Mouse (Mus musculus) limb, embryonic 10.5 days (tissue): ENCODE data around the gene Nol3. TPM values are rescaled to one million over a fixed set of nuclear protein-coding genes. Genes with fewer than 3 reads are reported as not detected.

Experiments
- DNase-seq: peaks from one replicate; pipeline ENCODE4 v3.0.0-alpha.2; 2017; ENCODE audit warnings: low spot score
- H3K27ac ChIP-seq: fragments of 300-500 bp; sonication (generic); 2 replicates; pipeline ENCODE4 v1.5.1; 2016; ENCODE audit warnings: mild to moderate bottlenecking
- H3K27me3 ChIP-seq: fragments of 300-500 bp; sonication (generic); 2 replicates; pipeline ENCODE4 v1.6.1; 2016; ENCODE audit warnings: low read depth, mild to moderate bottlenecking; ENCODE audit not compliant: poor library complexity, severe bottlenecking
- H3K36me3 ChIP-seq: fragments of 300-500 bp; sonication (generic); 2 replicates; pipeline ENCODE4 v1.6.1; 2016; ENCODE audit warnings: mild to moderate bottlenecking, moderate library complexity
- H3K4me1 ChIP-seq: fragments of 300-500 bp; sonication (generic); 2 replicates; pipeline ENCODE4 v1.6.1; 2016
- H3K4me3 ChIP-seq: fragments of 300-500 bp; sonication (generic); 2 replicates; pipeline ENCODE4 v1.5.1; 2016; ENCODE audit warnings: mild to moderate bottlenecking, moderate library complexity
- H3K9me3 ChIP-seq: fragments of 300-500 bp; sonication (generic); replicated peaks from 2 replicates; pipeline ENCODE4 v1.6.1; 2016; ENCODE audit warnings: mild to moderate bottlenecking
- WGBS: fragments of 180-500 bp; shearing (Covaris S2); methylation state at CpG from one replicate; pipeline ENCODE4 v1.1.7; 2016; 5-methylcytosine and 5-hydroxymethylcytosine counted together
- polyA plus RNA-seq: library from polyadenylated mRNA; unstranded; fragments of >200 nt; fragmentation: Nextera tagmentation; extraction: Ambion mirVana; gene quantifications from 2 replicates; pipeline ENCODE4 v1.2.1, GENCODE M21; 2016

Gene Nol3
- polyA plus RNA-seq, 1 experiment from 2014 or later = 0.40 TPM

GRCm38 (mm10) chr8:105268342-105269074 is 7.4 kb upstream of the Nol3 start:
- H3K36me3 ChIP-seq = no peaks in the 10 kb centered on the region
- peaks cover 58% of the 10 kb centered on the region for H3K4me1 ChIP-seq
- WGBS = under 1% methylated on average over 65 of the region's 65 CpGs
- H3K4me3 ChIP-seq = peak overlapping the region; percentile 62
- H3K27me3 ChIP-seq = peaks cover 100% of the 10 kb centered on the region
- peak overlapping the region; percentile 9; the same call in 1 of the 2 replicates for H3K27ac ChIP-seq
- H3K9me3 ChIP-seq = 0 out of 2 replicates have a peak, but pooled peaks cover 2% of the 10 kb centered on the region
- DNase-seq = peak; percentile 82

GRCm38 (mm10) chr8:105269075-105269458 is 6.9 kb upstream of the Nol3 start:
- Histone ChIP-seq H3K9me3 (0 out of 2 replicates have a peak, but pooled peaks cover 2% of the 10 kb centered on the region), H3K4me3 (peak overlapping the region; percentile 62), H3K36me3 (no peaks in the 10 kb centered on the region), H3K4me1 (peaks cover 54% of the 10 kb centered on the region), H3K27ac (peak overlapping the region; percentile 62; the same call in 1 of the 2 replicates), H3K27me3 (peaks cover 100% of the 10 kb centered on the region)
- no peak for DNase-seq
- 2% methylated on average over 10 of the region's 10 CpGs for WGBS

GRCm38 (mm10) chr8:105269461-105269947 is 6.4 kb upstream of the Nol3 start, which contains the start of gene Hsf4:
TSS of gene Hsf4 (plus strand) at chr8:105269801.
- WGBS = under 1% methylated on average over 42 of the region's 42 CpGs
- DNase-seq = peak; percentile 67
- Histone ChIP-seq H3K4me3 (peak within 1 kb of the TSS; percentile 62), H3K36me3 (no peaks in the 10 kb centered on the region), H3K4me1 (peaks cover 50% of the 10 kb centered on the region), H3K9me3 (0 out of 2 replicates have a peak, but pooled peaks cover 2% of the 10 kb centered on the region), H3K27ac (peak within 1 kb of the TSS; percentile 62), H3K27me3 (peaks cover 100% of the 10 kb centered on the region)

GRCm38 (mm10) chr8:105270101-105270915 is 5.6 kb upstream of the Nol3 start:
- Histone ChIP-seq H3K4me3 (peak overlapping the region; percentile 62), H3K27ac (no peak overlapping the region), H3K27me3 (peaks cover 100% of the 10 kb centered on the region), H3K9me3 (0 out of 2 replicates have a peak, but pooled peaks cover 2% of the 10 kb centered on the region), H3K36me3 (no peaks in the 10 kb centered on the region), H3K4me1 (peaks cover 43% of the 10 kb centered on the region)
- DNase-seq = no peak
- 2% methylated on average over 39 of the region's 39 CpGs for WGBS

GRCm38 (mm10) chr8:105270916-105271186 is 5.1 kb upstream of the Nol3 start:
- H3K4me1 ChIP-seq = peaks cover 49% of the 10 kb centered on the region
- no peaks in the 10 kb centered on the region for H3K36me3 ChIP-seq
- H3K27ac ChIP-seq = no peak overlapping the region
- 0 out of 2 replicates have a peak, but pooled peaks cover 2% of the 10 kb centered on the region for H3K9me3 ChIP-seq
- under 1% methylated on average over 11 of the region's 11 CpGs for WGBS
- peaks cover 100% of the 10 kb centered on the region for H3K27me3 ChIP-seq
- DNase-seq = peak; percentile 60
- H3K4me3 ChIP-seq = peak overlapping the region; percentile 62; the same call in 1 of the 2 replicates

- Histone ChIP-seq H3K4me3 (peak overlapping the region; percentile 53; the same call in 1 of the 2 replicates), H3K27ac (no peak overlapping the region), H3K4me1 (peaks cover 28% of the 10 kb centered on the region), H3K36me3 (peaks cover 5% of the 10 kb centered on the region; the same call in 1 of the 2 replicates), H3K27me3 (peaks cover 100% of the 10 kb centered on the region), H3K9me3 (no peaks in the 10 kb centered on the region)
- WGBS = 9% methylated on average over 9 of the region's 11 CpGs
- DNase-seq = no peak
These were observed 553 bp upstream of the Nol3 start for GRCm38 (mm10) chr8:105275387-105275786.

- Histone ChIP-seq H3K27ac (peak overlapping the region; percentile 10; the same call in 1 of the 2 replicates), H3K4me1 (peaks cover 22% of the 10 kb centered on the region), H3K4me3 (peak overlapping the region; percentile 53), H3K27me3 (peaks cover 100% of the 10 kb centered on the region), H3K36me3 (peaks cover 11% of the 10 kb centered on the region; the same call in 1 of the 2 replicates), H3K9me3 (no peaks in the 10 kb centered on the region)
- WGBS = 4% methylated on average over 30 of the region's 30 CpGs
- peak; percentile 72 for DNase-seq
These were observed 566 bp downstream of the Nol3 start for GRCm38 (mm10) chr8:105276292-105277120.

GRCm38 (mm10) chr8:105278911-105279334 is 3.0 kb downstream of the Nol3 start:
- Histone ChIP-seq H3K4me1 (peaks cover 28% of the 10 kb centered on the region), H3K36me3 (peaks cover 24% of the 10 kb centered on the region), H3K27ac (no peak overlapping the region), H3K4me3 (peak overlapping the region; percentile 22), H3K27me3 (peaks cover 100% of the 10 kb centered on the region), H3K9me3 (no peaks in the 10 kb centered on the region)
- 3% methylated on average over 28 of the region's 28 CpGs for WGBS
- no peak for DNase-seq

GRCm38 (mm10) chr8:105280567-105280966 is 4.6 kb downstream of the Nol3 start:
- H3K4me1 ChIP-seq = peaks cover 25% of the 10 kb centered on the region
- H3K4me3 ChIP-seq = no peak overlapping the region
- no peak for DNase-seq
- peaks cover 32% of the 10 kb centered on the region for H3K36me3 ChIP-seq
- 74% methylated on average over 3 of the region's 3 CpGs for WGBS
- no peaks in the 10 kb centered on the region for H3K9me3 ChIP-seq
- no peak overlapping the region for H3K27ac ChIP-seq
- peaks cover 97% of the 10 kb centered on the region for H3K27me3 ChIP-seq

- peaks cover 97% of the 10 kb centered on the region for H3K27me3 ChIP-seq
- H3K27ac ChIP-seq = no peak overlapping the region
- WGBS = 88% methylated on average over 12 of the region's 12 CpGs
- no peak overlapping the region for H3K4me3 ChIP-seq
- DNase-seq = no peak
- peaks cover 14% of the 10 kb centered on the region for H3K4me1 ChIP-seq
- peaks cover 35% of the 10 kb centered on the region for H3K36me3 ChIP-seq
- H3K9me3 ChIP-seq = no peaks in the 10 kb centered on the region
These were observed 5.9 kb downstream of the Nol3 start for GRCm38 (mm10) chr8:105281821-105282220.

- no peaks in the 10 kb centered on the region for H3K9me3 ChIP-seq
- no peak overlapping the region for H3K4me3 ChIP-seq
- H3K4me1 ChIP-seq = peaks cover 14% of the 10 kb centered on the region
- no peak overlapping the region for H3K27ac ChIP-seq
- no peak for DNase-seq
- 87% methylated on average over 4 of the region's 4 CpGs for WGBS
- peaks cover 35% of the 10 kb centered on the region for H3K36me3 ChIP-seq
- H3K27me3 ChIP-seq = peaks cover 97% of the 10 kb centered on the region
These were observed 6.3 kb downstream of the Nol3 start for GRCm38 (mm10) chr8:105282239-105282638.

- WGBS = 11% methylated on average over 23 of the region's 23 CpGs
- H3K4me1 ChIP-seq = peaks cover 15% of the 10 kb centered on the region
- no peak overlapping the region for H3K27ac ChIP-seq
- peak; percentile 72 for DNase-seq
- no peaks in the 10 kb centered on the region for H3K9me3 ChIP-seq
- peaks cover 91% of the 10 kb centered on the region for H3K27me3 ChIP-seq
- no peak overlapping the region for H3K4me3 ChIP-seq
- peaks cover 35% of the 10 kb centered on the region for H3K36me3 ChIP-seq
These were observed 7.1 kb downstream of the Nol3 start for GRCm38 (mm10) chr8:105283074-105283473.
